Mouse (Mus musculus) lung, postnatal 0 days (tissue): Measurements from ENCODE around the gene Ttc16. TPM values are rescaled to one million over a fixed set of nuclear protein-coding genes. Genes with fewer than 3 reads are reported as not detected.
A peak's percentile ranks its signal among the peaks of the same experiment; 100 is the strongest.

Experiments
- ATAC-seq: fragments of 200-750 bp; cut with Nextera tagmentation; 2 replicates; pipeline ENCODE4 v1.8.0; 2017; ENCODE audit warnings: moderate library complexity
- DNase-seq: peaks from one replicate; pipeline ENCODE4 v3.0.0-alpha.2; 2016; ENCODE audit warnings: low spot score
- H3K27ac ChIP-seq: fragments of 300-500 bp; sonication (generic); 2 replicates; pipeline ENCODE4 v1.5.1; 2014; ENCODE audit warnings: antibody characterized with exemption, mild to moderate bottlenecking, low read length, mixed read lengths
- H3K27me3 ChIP-seq: fragments of 300-500 bp; sonication (generic); replicated peaks from 2 replicates; pipeline ENCODE4 v1.6.1; 2014; ENCODE audit warnings: low read length, mixed read lengths; ENCODE audit not compliant: insufficient read depth
- H3K36me3 ChIP-seq: fragments of 300-500 bp; sonication (generic); 2 replicates; pipeline ENCODE4 v1.6.1; 2014; ENCODE audit warnings: low read length, mixed read lengths; ENCODE audit not compliant: insufficient read depth
- H3K4me1 ChIP-seq: fragments of 300-500 bp; sonication (generic); 2 replicates; pipeline ENCODE4 v1.6.1; 2014; ENCODE audit warnings: antibody characterized with exemption, low read depth, low read length, mixed read lengths; ENCODE audit not compliant: insufficient read depth
- H3K4me2 ChIP-seq: fragments of 300-500 bp; sonication (generic); replicated peaks from 2 replicates; pipeline ENCODE4 v1.6.1; 2014; ENCODE audit warnings: low read depth, mild to moderate bottlenecking, low read length, moderate library complexity, mixed read lengths
- H3K4me3 ChIP-seq: fragments of 300-500 bp; sonication (generic); 2 replicates; pipeline ENCODE4 v1.5.1; 2014; ENCODE audit warnings: low read depth, low read length
- H3K9ac ChIP-seq: fragments of 300-500 bp; sonication (generic); replicated peaks from 2 replicates; pipeline ENCODE4 v1.6.1; 2014; ENCODE audit warnings: low read depth, mild to moderate bottlenecking
- H3K9me3 ChIP-seq: fragments of 300-500 bp; sonication (generic); 2 replicates; pipeline ENCODE4 v1.6.1; 2016; ENCODE audit warnings: low read length, mixed read lengths
- CTCF ChIP-seq: IDR thresholded peaks from 2 replicates; pipeline ENCODE4 v1.5.1; 2016; ENCODE audit warnings: antibody characterized with exemption, mild to moderate bottlenecking
- EP300 ChIP-seq: IDR thresholded peaks from 2 replicates; pipeline ENCODE4 v1.6.1; 2016; ENCODE audit warnings: antibody characterized with exemption, mild to moderate bottlenecking, control low read depth
- WGBS: fragments of 180-500 bp; shearing (Covaris S2); extraction: QIAGEN DNeasy Blood & Tissue Kit; methylation state at CpG from one replicate; pipeline ENCODE4 v1.1.7; 2014; 5-methylcytosine and 5-hydroxymethylcytosine counted together
- polyA plus RNA-seq: library from polyadenylated mRNA; unstranded; fragments of >200 nt; fragmentation: Nextera tagmentation; extraction: Ambion mirVana; gene quantifications from 2 replicates; pipeline ENCODE4 v1.2.1, GENCODE M21; 2015

The Ttc16 gene
- 1.8 and 2.4 TPM in 2 replicates for polyA plus RNA-seq

DNA sequence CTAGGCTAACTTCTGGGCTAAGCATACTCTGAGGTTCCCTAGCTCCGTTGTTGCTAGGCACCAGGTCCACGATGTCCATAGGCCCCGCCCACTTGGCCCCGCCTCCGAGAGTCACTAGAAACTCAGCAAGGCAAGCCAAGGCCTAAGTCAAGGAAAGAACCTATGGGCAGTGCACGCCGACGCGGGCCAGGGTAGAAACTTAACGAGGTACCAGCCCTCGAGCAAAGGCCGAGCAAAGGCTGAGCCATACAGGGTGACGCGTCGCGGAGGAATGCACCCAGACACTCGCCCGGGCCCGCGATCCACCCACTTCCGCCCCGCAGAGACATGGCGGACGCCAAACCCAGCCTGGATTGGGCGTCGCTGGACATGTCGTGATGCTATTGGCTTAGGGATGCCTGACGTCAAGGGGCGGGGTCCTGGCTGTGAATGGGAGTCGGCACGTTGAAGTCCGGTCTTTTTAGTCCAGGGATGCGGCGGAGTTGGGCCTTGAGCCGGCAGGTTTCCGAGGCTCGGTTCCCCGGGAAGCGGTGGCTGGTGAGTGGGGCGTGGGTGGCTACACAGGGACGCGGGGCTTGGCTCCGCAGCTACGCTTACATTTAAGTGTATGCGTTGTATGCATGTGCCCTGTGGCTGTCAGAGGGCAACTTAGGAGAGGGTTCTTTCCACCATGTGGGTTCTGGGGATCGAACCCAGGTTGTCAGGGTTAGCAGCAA lies at the start of gene Ttc16, which contains the start of gene Ptrh1:
Ttc16 (minus strand) TSS at position 275 of the 716 bp plus-strand sequence.
Ptrh1 (plus strand) TSS at position 428 of the 716 bp plus-strand sequence.
- peak within 1 kb of the TSS; percentile 78 for H3K27ac ChIP-seq
- H3K27me3 ChIP-seq: no peaks in the 10 kb centered on the region
- TF ChIP-seq EP300 (no peak), CTCF (no peak)
- peaks cover 6% of the 10 kb centered on the region; the same call in 1 of the 2 replicates for H3K4me1 ChIP-seq
- ATAC-seq: peak; percentile 98
- DNase-seq: peak; percentile 99
- H3K4me2 ChIP-seq: peak within 1 kb of the TSS; percentile 65
- peak within 1 kb of the TSS; percentile 16; the same call in 1 of the 2 replicates for H3K9ac ChIP-seq
- H3K4me3 ChIP-seq: peak within 1 kb of the TSS; percentile 49
- WGBS: 1% methylated on average over 46 of the region's 46 CpGs
- H3K36me3 ChIP-seq: no peaks in the 10 kb centered on the region
- no peaks in the 10 kb centered on the region for H3K9me3 ChIP-seq

DNA sequence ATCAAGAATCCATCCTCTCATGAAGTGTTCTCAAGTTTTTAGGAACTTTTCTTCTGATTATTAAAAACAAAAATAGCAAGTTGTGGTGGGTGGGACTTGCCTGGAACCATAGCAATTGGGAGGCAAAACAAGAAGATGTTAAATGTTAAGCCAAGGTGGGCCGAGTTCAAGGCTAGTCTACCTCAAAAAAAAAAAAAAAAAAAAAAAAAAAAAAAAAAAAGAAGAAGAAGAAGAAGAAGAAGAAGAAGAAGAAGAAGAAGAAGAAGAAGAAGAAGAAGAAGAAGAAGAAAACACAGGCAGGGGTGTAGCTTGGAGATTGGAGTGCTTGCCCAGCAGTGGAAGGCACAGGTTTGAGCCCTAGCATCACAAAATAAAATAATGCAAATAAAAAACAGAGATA lies 49.3 kb upstream of the Ttc16 start:
- Histone ChIP-seq H3K27ac (no peak overlapping the region), H3K27me3 (no peaks in the 10 kb centered on the region), H3K4me1 (peaks cover 5% of the 10 kb centered on the region; the same call in 1 of the 2 replicates), H3K4me3 (no peak overlapping the region), H3K9me3 (no peaks in the 10 kb centered on the region), H3K9ac (no peak overlapping the region), H3K36me3 (no peaks in the 10 kb centered on the region), H3K4me2 (no peak overlapping the region)
- WGBS: 84% methylated on average over 1 of the region's 1 CpGs
- TF ChIP-seq CTCF: no peak
- no peak for DNase-seq
- ATAC-seq: no peak

DNA sequence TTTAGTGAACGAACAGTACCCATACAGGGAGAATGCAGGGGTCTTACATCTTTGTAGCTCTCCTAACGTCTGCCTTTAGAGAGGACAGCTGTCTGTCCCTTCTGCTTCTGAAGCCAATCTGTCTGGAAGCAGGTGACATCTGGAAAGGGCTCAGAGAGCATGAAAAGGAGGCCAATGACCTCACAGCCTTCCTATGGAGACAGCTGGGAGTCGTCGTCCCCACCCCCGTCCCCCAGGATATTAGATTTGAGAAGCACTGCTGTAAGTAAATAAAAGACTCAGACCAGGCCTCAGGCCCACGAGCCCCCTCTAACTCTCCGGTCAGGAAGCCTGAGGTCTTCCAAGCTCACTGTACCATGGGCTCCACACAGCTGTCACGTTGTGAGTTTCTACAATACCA lies 48.7 kb upstream of the Ttc16 start:
- H3K9ac ChIP-seq: no peak overlapping the region
- H3K36me3 ChIP-seq: no peaks in the 10 kb centered on the region
- peaks cover 5% of the 10 kb centered on the region; the same call in 1 of the 2 replicates for H3K4me1 ChIP-seq
- ATAC-seq: peak; percentile 37
- no peaks in the 10 kb centered on the region for H3K27me3 ChIP-seq
- WGBS: 42% methylated on average over 8 of the region's 8 CpGs
- H3K9me3 ChIP-seq: no peaks in the 10 kb centered on the region
- peak; percentile 41 for DNase-seq
- H3K4me2 ChIP-seq: no peak overlapping the region
- no peak overlapping the region for H3K27ac ChIP-seq
- no peak overlapping the region for H3K4me3 ChIP-seq
- TF ChIP-seq EP300 (no peak), CTCF (no peak)

DNA sequence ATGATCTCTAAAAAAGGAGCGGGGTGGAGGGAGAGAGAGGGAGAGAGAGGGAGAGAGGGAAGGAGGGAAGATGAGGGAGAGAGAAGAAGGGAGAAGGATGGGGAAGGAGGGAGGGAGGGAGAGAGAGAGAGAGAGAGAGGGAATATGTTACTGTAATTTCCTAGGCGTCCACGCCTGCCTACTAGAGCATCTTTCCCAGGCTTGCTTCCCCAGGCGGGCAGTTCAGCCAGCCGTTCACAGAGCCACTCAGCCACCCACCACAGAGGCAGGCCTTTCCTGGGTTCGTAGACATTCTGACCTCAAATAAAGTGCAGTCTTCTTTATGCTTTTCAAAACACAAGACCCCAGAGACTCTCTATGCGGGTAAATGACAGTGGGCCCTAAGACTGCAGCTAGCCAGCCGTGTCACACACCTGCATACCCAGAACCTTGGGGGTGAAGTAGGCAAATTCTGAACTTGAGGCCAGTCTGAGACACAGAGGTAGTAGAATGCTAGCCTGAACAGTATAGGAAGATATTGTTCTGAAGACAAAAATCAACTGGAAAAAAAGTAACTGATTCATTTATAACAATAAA lies 48.2 kb upstream of the Ttc16 start:
- Histone ChIP-seq H3K27ac (no peak overlapping the region), H3K9me3 (no peaks in the 10 kb centered on the region), H3K36me3 (no peaks in the 10 kb centered on the region), H3K9ac (no peak overlapping the region), H3K27me3 (no peaks in the 10 kb centered on the region), H3K4me2 (no peak overlapping the region), H3K4me3 (no peak overlapping the region), H3K4me1 (peaks cover 5% of the 10 kb centered on the region; the same call in 1 of the 2 replicates)
- no peak for DNase-seq
- WGBS: 66% methylated on average over 8 of the region's 8 CpGs
- no peak for ATAC-seq
- TF ChIP-seq EP300: no peak
- no peak for TF ChIP-seq CTCF

DNA sequence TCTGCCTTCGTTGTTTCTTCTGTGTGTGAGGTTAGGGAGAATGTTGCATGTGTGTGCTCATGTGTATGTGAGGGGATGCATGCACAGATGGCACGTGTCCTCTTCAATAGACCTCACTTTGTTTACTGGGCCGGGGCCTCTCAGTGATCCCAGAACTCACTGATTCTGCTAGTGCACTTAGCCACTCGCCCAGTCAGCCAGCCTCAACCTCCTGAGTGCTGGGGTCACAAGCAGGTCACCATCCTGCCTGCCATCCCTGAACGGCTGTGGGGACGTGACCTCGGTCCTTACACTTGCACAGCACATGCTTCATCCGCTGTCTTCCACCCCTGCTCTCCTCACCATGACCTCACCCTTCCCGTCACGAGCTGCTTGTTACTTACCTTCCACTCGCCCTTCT lies 47.7 kb upstream of the Ttc16 start:
- Histone ChIP-seq H3K9me3 (no peaks in the 10 kb centered on the region), H3K27ac (no peak overlapping the region), H3K4me1 (peaks cover 5% of the 10 kb centered on the region; the same call in 1 of the 2 replicates), H3K36me3 (no peaks in the 10 kb centered on the region), H3K4me3 (no peak overlapping the region), H3K4me2 (no peak overlapping the region), H3K9ac (no peak overlapping the region), H3K27me3 (no peaks in the 10 kb centered on the region)
- DNase-seq: no peak
- no peak for ATAC-seq
- no peak for TF ChIP-seq EP300
- TF ChIP-seq CTCF: no peak
- 52% methylated on average over 11 of the region's 11 CpGs for WGBS

DNA sequence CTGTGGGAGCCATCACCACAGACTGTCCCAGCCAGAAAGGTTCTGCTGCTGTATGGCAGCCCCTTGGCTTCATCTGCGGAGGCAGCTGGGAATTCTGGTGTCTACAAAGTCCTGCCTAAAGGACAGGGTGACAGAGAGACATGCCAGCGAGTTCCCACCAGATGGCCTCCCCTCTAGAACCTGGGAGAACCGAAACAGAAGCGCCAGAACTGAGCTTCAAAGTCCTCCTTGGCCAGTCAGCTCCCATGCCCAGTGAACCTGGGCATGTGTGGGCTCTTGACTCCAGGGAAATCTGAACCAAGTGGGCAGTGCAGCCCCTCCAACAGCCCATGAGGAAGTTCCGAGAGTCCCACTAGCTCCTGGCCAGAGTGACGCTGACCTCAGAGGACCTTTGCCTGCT lies 47.2 kb upstream of the Ttc16 start:
- Histone ChIP-seq H3K4me1 (peaks cover 5% of the 10 kb centered on the region; the same call in 1 of the 2 replicates), H3K27ac (no peak overlapping the region), H3K36me3 (no peaks in the 10 kb centered on the region), H3K27me3 (no peaks in the 10 kb centered on the region), H3K4me3 (no peak overlapping the region), H3K9ac (no peak overlapping the region), H3K4me2 (no peak overlapping the region), H3K9me3 (no peaks in the 10 kb centered on the region)
- 79% methylated on average over 6 of the region's 6 CpGs for WGBS
- TF ChIP-seq CTCF (no peak), EP300 (no peak)
- ATAC-seq: no peak
- DNase-seq: no peak
